Mouse (Mus musculus): ENCODE measurements around the gene Immp1l. TPM values are rescaled to one million over a fixed set of nuclear protein-coding genes. Genes with fewer than 3 reads are reported as not detected.

Gene Immp1l
- polyA plus RNA-seq (2014; fragmentation: Illumina TruSeq; extraction: RNeasy Lipid Tissue Mini Kit (QIAGEN cat#74804)) = 194 TPM

DNA sequence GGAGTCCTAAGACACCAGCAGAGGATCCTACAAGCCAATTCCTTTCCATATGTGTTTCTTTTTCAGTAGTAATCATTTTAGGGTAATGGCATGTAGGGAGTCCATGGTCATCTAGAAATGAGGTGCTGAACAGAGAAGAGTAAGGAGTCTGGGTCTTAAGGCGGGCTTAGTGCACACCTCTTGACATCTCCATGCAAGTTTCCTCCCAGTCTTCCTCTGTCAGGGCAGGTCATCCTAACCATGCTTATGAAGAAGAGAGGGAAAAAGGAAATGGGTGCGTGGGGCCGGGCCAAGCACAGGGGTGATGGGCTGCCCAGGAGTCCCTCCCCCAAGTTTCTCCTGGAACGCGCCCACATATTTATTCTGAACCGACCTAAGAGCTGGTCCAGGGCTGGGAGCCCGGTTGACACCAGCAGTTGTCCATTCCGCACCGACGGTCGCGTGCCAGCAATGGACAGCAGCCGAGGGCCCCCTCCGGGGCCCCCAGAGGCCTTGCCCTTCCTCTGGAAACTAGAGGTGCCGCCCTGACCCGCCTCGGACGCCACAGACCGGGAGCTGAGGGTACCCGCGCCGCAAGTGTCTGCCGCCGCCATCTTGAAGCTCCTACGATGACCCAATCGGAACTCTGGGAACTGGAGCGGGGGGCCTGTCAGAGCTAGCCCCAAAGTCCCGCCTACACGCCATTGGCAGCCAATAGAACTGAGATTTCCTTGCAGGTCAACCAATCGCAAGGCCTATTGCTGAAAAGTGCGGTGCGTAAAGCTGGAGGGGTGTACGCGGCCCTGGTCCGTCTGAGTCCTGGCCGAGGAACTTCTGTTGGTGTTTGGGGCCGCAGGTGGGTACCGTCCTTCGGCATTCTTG, at the start of gene Immp1l, which contains the start of gene Elp4:
Gene Immp1l (plus strand): TSS at position 743 of the 861 bp plus-strand sequence.
Gene Elp4 (minus strand): TSS at position 669 of the 861 bp plus-strand sequence.

GRCm38 (mm10) chr2:106002835-106003739, 98.6 kb downstream of the Immp1l start, which contains the start of gene Dnajc24:
TSS of gene Dnajc24 (minus strand) at chr2:106003549.

Other genes with a start within 250 kb of the Immp1l start
- gene Pax6, start 235.7 kb upstream of the Immp1l start, polyA plus RNA-seq (2014; fragmentation: Illumina TruSeq; extraction: RNeasy Lipid Tissue Mini Kit (QIAGEN cat#74804)) = not detected
- gene Elp4, start 74 bp upstream of the Immp1l start, polyA plus RNA-seq (2014; fragmentation: Illumina TruSeq; extraction: RNeasy Lipid Tissue Mini Kit (QIAGEN cat#74804)) = 38.1 TPM
- gene Dnajc24, start 98.9 kb downstream of the Immp1l start, polyA plus RNA-seq (2014; fragmentation: Illumina TruSeq; extraction: RNeasy Lipid Tissue Mini Kit (QIAGEN cat#74804)) = 23.3 TPM

All from ovary, adult 10 weeks (tissue).